16 mouse cellular contexts compared by ENCODE assay signal in genomic region chr1:178936457-178936856, GRCm38 (mm10).
DNase-seq lines count a peak whose midpoint lies in the region; ATAC-seq and TF ChIP-seq lines count a peak whose summit lies in the region.
"Had no signal": no experiment of that assay in that cellular context is flagged by ENCODE, and none has a peak within 500 bp of the region (broad histone marks: within the 10 kb centered on the region; RNA-seq: fewer than 3 reads in every experiment).

No protein-coding gene starts in this region.

- H3K27ac ChIP-seq in heart, adult 2 months, result no peak overlapping the region
- no peak overlapping the region for H3K27ac ChIP-seq in liver, postnatal 0 days (ENCODE audit: low read depth)
- H3K27ac ChIP-seq in liver, embryonic 12.5 days, result no peak overlapping the region
- H3K27ac ChIP-seq in embryonic facial prominence, embryonic 15.5 days (replicated peaks), result peak overlapping the region; percentile 86
- peak overlapping the region; percentile 63; the same call in 1 of the 2 replicates for H3K27ac ChIP-seq in limb, embryonic 13.5 days
- H3K27ac ChIP-seq: forebrain, embryonic 12.5 days; hindbrain, embryonic 15.5 days; left cerebral cortex, adult 2 months; macrophage; stomach, embryonic 15.5 days had no signal

- TF ChIP-seq POLR2A in heart, adult 2 months (IDR thresholded peaks at IDR 0.05; ENCODE audit: insufficient read depth, low read depth, low read length), result no peak

- H3K4me3 ChIP-seq in heart, adult 2 months, result no peak overlapping the region
- no peak overlapping the region for H3K4me3 ChIP-seq in liver, postnatal 0 days (ENCODE audit: low read depth, low read length)
- no peak overlapping the region for H3K4me3 ChIP-seq in liver, embryonic 12.5 days
- no peak overlapping the region for H3K4me3 ChIP-seq in embryonic facial prominence, embryonic 15.5 days (replicated peaks)
- H3K4me3 ChIP-seq in limb, embryonic 13.5 days, result no peak overlapping the region
- H3K4me3 ChIP-seq: forebrain, embryonic 12.5 days; hindbrain, embryonic 15.5 days; left cerebral cortex, adult 2 months; stomach, embryonic 15.5 days had no signal

- no peak for TF ChIP-seq EP300 in heart, adult 2 months (IDR thresholded peaks at IDR 0.05; ENCODE audit: insufficient read depth, low read depth, low read length)
- no peak for TF ChIP-seq EP300 in liver, postnatal 0 days (IDR thresholded peaks at IDR 0.05; ENCODE audit: low read depth)

- TF ChIP-seq CTCF in heart, adult 2 months (IDR thresholded peaks at IDR 0.05), result no peak
- no peak for TF ChIP-seq CTCF in liver, postnatal 0 days (IDR thresholded peaks at IDR 0.05; ENCODE audit: low read depth)

- peaks cover 1% of the 10 kb centered on the region; the same call in 1 of the 2 replicates for H3K4me1 ChIP-seq in heart, adult 2 months (ENCODE audit: control insufficient read depth, insufficient read depth, low read length)
- no peaks in the 10 kb centered on the region; the same call in 1 of the 2 replicates for H3K4me1 ChIP-seq in liver, postnatal 0 days (ENCODE audit: insufficient read depth)
- no peaks in the 10 kb centered on the region for H3K4me1 ChIP-seq in liver, embryonic 12.5 days
- H3K4me1 ChIP-seq in embryonic facial prominence, embryonic 15.5 days, result peaks cover 31% of the 10 kb centered on the region
- peaks cover 38% of the 10 kb centered on the region for H3K4me1 ChIP-seq in limb, embryonic 13.5 days
- H3K4me1 ChIP-seq: stomach, embryonic 15.5 days had no signal

- no peaks in the 10 kb centered on the region for H3K27me3 ChIP-seq in heart, adult 2 months (ENCODE audit: control insufficient read depth, insufficient read depth, low read length)
- H3K27me3 ChIP-seq in liver, postnatal 0 days (ENCODE audit: insufficient read depth, low read length), result no peaks in the 10 kb centered on the region
- peaks cover 7% of the 10 kb centered on the region; the same call in 1 of the 2 replicates for H3K27me3 ChIP-seq in liver, embryonic 12.5 days (replicated peaks)
- H3K27me3 ChIP-seq in embryonic facial prominence, embryonic 15.5 days, result no peaks in the 10 kb centered on the region
- no peaks in the 10 kb centered on the region for H3K27me3 ChIP-seq in limb, embryonic 13.5 days
- H3K27me3 ChIP-seq: forebrain, embryonic 12.5 days; hindbrain, embryonic 15.5 days; stomach, embryonic 15.5 days had no signal

- ATAC-seq in liver, postnatal 0 days, result peak; percentile 95
- ATAC-seq in liver, embryonic 12.5 days, result no peak
- ATAC-seq in embryonic facial prominence, embryonic 15.5 days (ENCODE audit: insufficient number of reproducible peaks, low FRiP score, low TSS enrichment, low read depth), result peak; percentile 59; the same call in 1 of the 2 replicates
- ATAC-seq in limb, embryonic 13.5 days (ENCODE audit: low FRiP score, low read depth), result peak; percentile 63; the same call in 1 of the 2 replicates
- ATAC-seq in granulocyte monocyte progenitor cell, adult 5-6 weeks (replicated peaks; ENCODE audit: poor library complexity, severe bottlenecking), result no peak

- no peaks in the 10 kb centered on the region for H3K9me3 ChIP-seq in liver, postnatal 0 days (ENCODE audit: low read length)
- no peaks in the 10 kb centered on the region for H3K9me3 ChIP-seq in liver, embryonic 12.5 days (replicated peaks)
- H3K9me3 ChIP-seq in embryonic facial prominence, embryonic 15.5 days (replicated peaks), result no peaks in the 10 kb centered on the region
- H3K9me3 ChIP-seq in limb, embryonic 13.5 days, result no peaks in the 10 kb centered on the region
- H3K9me3 ChIP-seq: forebrain, embryonic 12.5 days; hindbrain, embryonic 15.5 days; stomach, embryonic 15.5 days had no signal

- no peak overlapping the region for H3K4me2 ChIP-seq in liver, postnatal 0 days (ENCODE audit: low read depth, low read length)
- no peak overlapping the region for H3K4me2 ChIP-seq in liver, embryonic 12.5 days
- no peak overlapping the region for H3K4me2 ChIP-seq in embryonic facial prominence, embryonic 15.5 days (replicated peaks)
- H3K4me2 ChIP-seq in limb, embryonic 13.5 days (replicated peaks), result no peak overlapping the region
- H3K4me2 ChIP-seq: forebrain, embryonic 12.5 days; hindbrain, embryonic 15.5 days; stomach, embryonic 15.5 days had no signal

- no peaks in the 10 kb centered on the region for H3K79me2 ChIP-seq in heart, adult 2 months (replicated peaks; ENCODE audit: control insufficient read depth, insufficient read depth, low read length)

- no peaks in the 10 kb centered on the region for H3K36me3 ChIP-seq in heart, adult 2 months (ENCODE audit: control insufficient read depth, insufficient read depth, low read length)
- H3K36me3 ChIP-seq in liver, postnatal 0 days (replicated peaks; ENCODE audit: insufficient read depth, low read length), result no peaks in the 10 kb centered on the region
- no peaks in the 10 kb centered on the region for H3K36me3 ChIP-seq in liver, embryonic 12.5 days
- H3K36me3 ChIP-seq in embryonic facial prominence, embryonic 15.5 days, result peaks cover 8% of the 10 kb centered on the region; the same call in 1 of the 2 replicates
- peaks cover 32% of the 10 kb centered on the region for H3K36me3 ChIP-seq in limb, embryonic 13.5 days
- H3K36me3 ChIP-seq: forebrain, embryonic 12.5 days; stomach, embryonic 15.5 days had no signal

- intact Hi-C loops in heart, adult 2 months (cut with DNase I), result no loop called here

- no peak overlapping the region for H3K9ac ChIP-seq in heart, adult 2 months (ENCODE audit: low read depth, low read length)
- H3K9ac ChIP-seq in liver, postnatal 0 days (replicated peaks), result no peak overlapping the region
- H3K9ac ChIP-seq in liver, embryonic 12.5 days, result no peak overlapping the region
- no peak overlapping the region for H3K9ac ChIP-seq in embryonic facial prominence, embryonic 15.5 days
- H3K9ac ChIP-seq in limb, embryonic 13.5 days, result no peak overlapping the region
- H3K9ac ChIP-seq: forebrain, embryonic 12.5 days; hindbrain, embryonic 15.5 days; stomach, embryonic 15.5 days had no signal

- 27% methylated on average over 4 of the region's 4 CpGs for WGBS in heart, adult 2 months
- WGBS in liver, postnatal 0 days (ENCODE audit: insufficient replicate concordance), result 37% methylated on average over 4 of the region's 4 CpGs
- 47% methylated on average over 4 of the region's 4 CpGs for WGBS in liver, embryonic 12.5 days (ENCODE audit: insufficient replicate concordance)
- 21% methylated on average over 4 of the region's 4 CpGs for WGBS in embryonic facial prominence, embryonic 15.5 days
- 34% methylated on average over 4 of the region's 4 CpGs for WGBS in limb, embryonic 13.5 days

- DNase-seq in heart, adult 11 months, result peak; percentile 92
- no peak for DNase-seq in heart, adult 2 months
- DNase-seq in liver, postnatal 0 days, result peak; percentile 38
- no peak for DNase-seq in ovary, adult 18-20 months (ENCODE audit: low spot score)
- DNase-seq: adrenal gland, adult 8-10 months; right cerebral cortex, postnatal 4 days; thymus, postnatal 4 days had no signal

Comparison
In these comparisons a context has a peak if more than half of its experiments do, and no peak if none do; other contexts are left out.
1. DNase-seq: peak in heart, adult 11 months (single experiment) and liver, postnatal 0 days (single experiment); none in heart, adult 2 months (0 of 2) and ovary, adult 18-20 months (single experiment).
2. ATAC-seq: peak in liver, postnatal 0 days (single experiment), embryonic facial prominence, embryonic 15.5 days (single experiment) and limb, embryonic 13.5 days (single experiment); none in liver, embryonic 12.5 days (single experiment) and granulocyte monocyte progenitor cell, adult 5-6 weeks (single experiment).
3. H3K27ac ChIP-seq: peak in embryonic facial prominence, embryonic 15.5 days (single experiment) and limb, embryonic 13.5 days (single experiment); none in heart, adult 2 months (single experiment), liver, postnatal 0 days (single experiment) and liver, embryonic 12.5 days (single experiment).